Comparison of ENCODE assay signal across 9 mouse cellular contexts in genomic region chr9:40628130-40629069, GRCm38 (mm10). TPM values are rescaled to one million over a fixed set of nuclear protein-coding genes. Genes with fewer than 3 reads are reported as not detected.
A peak's percentile ranks its signal among the peaks of the same experiment; 100 is the strongest.
DNase-seq lines count a peak whose midpoint lies in the region; ATAC-seq and TF ChIP-seq lines count a peak whose summit lies in the region.
"Had no signal": no experiment of that assay in that cellular context is flagged by ENCODE, and none has a peak within 500 bp of the region (broad histone marks: within the 10 kb centered on the region; RNA-seq: fewer than 3 reads in every experiment).

No protein-coding gene starts in this region.

- no peaks in the 10 kb centered on the region for H3K4me1 ChIP-seq in heart, postnatal 0 days (ENCODE audit: control insufficient read depth, insufficient read depth)
- H3K4me1 ChIP-seq: stomach, embryonic 15.5 days had no signal

- peak; percentile 77 for ATAC-seq in heart, postnatal 0 days (ENCODE audit: insufficient read depth, low read depth)
- ATAC-seq in megakaryocyte-erythroid progenitor cell, adult 5-6 weeks (replicated peaks; ENCODE audit: low FRiP score, low TSS enrichment, poor library complexity, severe bottlenecking), result peak; percentile 91
- ATAC-seq in inflammation-experienced regulatory T-cells, adult 6 months, result no peak

- H3K27me3 ChIP-seq in heart, postnatal 0 days (ENCODE audit: control insufficient read depth, insufficient read depth, low read length), result no peaks in the 10 kb centered on the region
- H3K27me3 ChIP-seq: stomach, embryonic 15.5 days had no signal

- peak; percentile 63 for TF ChIP-seq CTCF in heart, postnatal 0 days (IDR thresholded peaks at IDR 0.05; ENCODE audit: low read depth)

- no peaks in the 10 kb centered on the region for H3K9me3 ChIP-seq in heart, postnatal 0 days (replicated peaks; ENCODE audit: control insufficient read depth, low read length)
- H3K9me3 ChIP-seq: stomach, embryonic 15.5 days had no signal

- peak; percentile 59 to 68 for DNase-seq in left cerebral cortex, adult 18-20 months (ENCODE audit: low spot score in 2 of 2)
- no peak for DNase-seq in left cerebral cortex, adult 9 months (ENCODE audit: low spot score in 2 of 2)
- DNase-seq in NIH3T3 (ENCODE audit: low read depth), result peak; percentile 70
- peak; percentile 81 for DNase-seq in cerebellum, adult 9-11 months
- DNase-seq in heart, postnatal 0 days (ENCODE audit: low spot score), result peak; percentile 71
- DNase-seq in left cerebral cortex, postnatal 25 days (ENCODE audit: low spot score in 2 of 2), result peak; percentile 55 to 73

- 66% methylated on average over 20 of the region's 20 CpGs for WGBS in heart, postnatal 0 days

- intact Hi-C loops in left cerebral cortex, postnatal 25 days (cut with DNase I), result loop anchor here (5.0 kb wide), 1 partner anchor 179 kb away; no protein-coding TSS in a partner anchor

- no peak overlapping the region for H3K4me3 ChIP-seq in heart, postnatal 0 days (ENCODE audit: low read depth, low read length)
- H3K4me3 ChIP-seq: stomach, embryonic 15.5 days had no signal

- H3K4me2 ChIP-seq in heart, postnatal 0 days (ENCODE audit: low read depth, low read length), result no peak overlapping the region
- H3K4me2 ChIP-seq: stomach, embryonic 15.5 days had no signal

- no peak overlapping the region for H3K9ac ChIP-seq in heart, postnatal 0 days (replicated peaks; ENCODE audit: low read depth, low read length)
- H3K9ac ChIP-seq: stomach, embryonic 15.5 days had no signal

- no peak overlapping the region for H3K27ac ChIP-seq in heart, postnatal 0 days (ENCODE audit: low read depth)
- H3K27ac ChIP-seq: stomach, embryonic 15.5 days had no signal

- H3K36me3 ChIP-seq in heart, postnatal 0 days (replicated peaks; ENCODE audit: control insufficient read depth, insufficient read depth, low read length), result no peaks in the 10 kb centered on the region
- H3K36me3 ChIP-seq: stomach, embryonic 15.5 days had no signal

- TF ChIP-seq EP300 in heart, postnatal 0 days (IDR thresholded peaks at IDR 0.05; ENCODE audit: low read depth), result no peak

RNA-seq across cellular contexts. Expression of gene Gm21915, which starts 42.0 kb away (rescaled TPM):
- total RNA-seq in left cerebral cortex, adult 18-20 months (2021), result not detected
- not detected in 2 replicates for total RNA-seq in heart, postnatal 0 days (2014; rRNA removed; ENCODE audit: low replicate concordance)
- polyA plus RNA-seq in heart, postnatal 0 days (2015; fragmentation: Nextera tagmentation; extraction: Ambion mirVana), result not detected in 2 replicates
- total RNA-seq in left cerebral cortex, postnatal 25 days (2021), result not detected
- total RNA-seq in megakaryocyte-erythroid progenitor cell, adult 5-6 weeks (2014; fragmentation: Nextera tagmentation), result not detected in 2 replicates
- not detected in 2 replicates for total RNA-seq in megakaryocyte-erythroid progenitor cell, adult 5-6 weeks (2017)
- polyA plus RNA-seq in inflammation-experienced regulatory T-cells, adult 6 months (2017; shearing (Covaris generic)), result not detected
- polyA plus RNA-seq: stomach, embryonic 15.5 days had no signal

RNA-seq across cellular contexts. Expression of gene Clmp, which starts 57.4 kb away (rescaled TPM):
- 10 to 100 TPM; 28.1 to 30.0 TPM for total RNA-seq in left cerebral cortex, adult 18-20 months (2021)
- total RNA-seq in heart, postnatal 0 days (2014; rRNA removed; ENCODE audit: low replicate concordance), result 2.5 and 3.4 TPM in 2 replicates
- 4.7 TPM in 2 replicates for polyA plus RNA-seq in heart, postnatal 0 days (2015; fragmentation: Nextera tagmentation; extraction: Ambion mirVana)
- total RNA-seq in left cerebral cortex, postnatal 25 days (2021), result 10 to 100 TPM; 28.1 to 32.3 TPM
- total RNA-seq in megakaryocyte-erythroid progenitor cell, adult 5-6 weeks (2014; fragmentation: Nextera tagmentation), result not detected in 2 replicates
- 0.19 and 0.27 TPM in 2 replicates for total RNA-seq in megakaryocyte-erythroid progenitor cell, adult 5-6 weeks (2017)
- not detected for polyA plus RNA-seq in inflammation-experienced regulatory T-cells, adult 6 months (2017; shearing (Covaris generic))

Comparison
In these comparisons a context has a peak if more than half of its experiments do, and no peak if none do; other contexts are left out.
1. DNase-seq: peak in left cerebral cortex, adult 18-20 months (2 of 2), NIH3T3 (single experiment), cerebellum, adult 9-11 months (single experiment), heart, postnatal 0 days (single experiment) and left cerebral cortex, postnatal 25 days (2 of 2); none in left cerebral cortex, adult 9 months (0 of 2).